Mouse (Mus musculus): ENCODE measurements at regions not wholly inside any gene's neighbourhood (a gene's known extent, or its start where the extent isn't known, plus 50 kb on each side); places are given as distances from the start of the nearest gene placed in this dataset.

DNA sequence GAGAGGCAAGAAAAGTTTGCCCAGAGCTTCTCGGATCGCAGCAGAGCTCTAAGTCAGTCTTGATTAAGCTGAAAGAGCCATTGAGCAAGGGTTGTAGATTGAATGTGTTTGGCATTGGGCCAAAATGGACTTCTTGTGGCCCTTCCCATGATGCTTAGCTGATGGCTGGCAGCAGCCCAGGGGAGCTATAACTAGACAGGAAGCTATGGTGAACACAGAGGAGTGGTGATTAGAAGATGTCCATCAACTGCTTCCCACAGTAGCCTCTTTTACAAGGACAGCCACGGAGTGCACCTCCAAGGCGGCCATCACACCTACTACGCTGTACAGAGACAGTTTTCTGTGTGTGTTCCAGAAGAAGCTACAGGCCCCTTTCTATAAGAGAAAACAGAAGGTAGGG, 116.4 kb upstream of the Map1b start:
- TF ChIP-seq POLR2A (IDR thresholded peaks at IDR 0.05; ENCODE audit: low read depth, low read length) (no peak), CTCF (IDR thresholded peaks at IDR 0.05; ENCODE audit: extremely low read depth, insufficient read depth, insufficient read length, insufficient replicate concordance) (no peak)
